Mouse (Mus musculus) limb, embryonic 10.5 days (tissue): ENCODE data around the gene Prl2b1. TPM values are rescaled to one million over a fixed set of nuclear protein-coding genes. Genes with fewer than 3 reads are reported as not detected.

Source experiments
- DNase-seq: peaks from one replicate; pipeline ENCODE4 v3.0.0-alpha.2; 2017; ENCODE audit warnings: low spot score
- H3K27ac ChIP-seq: fragments of 300-500 bp; sonication (generic); 2 replicates; pipeline ENCODE4 v1.5.1; 2016; ENCODE audit warnings: mild to moderate bottlenecking
- H3K27me3 ChIP-seq: fragments of 300-500 bp; sonication (generic); 2 replicates; pipeline ENCODE4 v1.6.1; 2016; ENCODE audit warnings: low read depth, mild to moderate bottlenecking; ENCODE audit not compliant: poor library complexity, severe bottlenecking
- H3K36me3 ChIP-seq: fragments of 300-500 bp; sonication (generic); 2 replicates; pipeline ENCODE4 v1.6.1; 2016; ENCODE audit warnings: mild to moderate bottlenecking, moderate library complexity
- H3K4me1 ChIP-seq: fragments of 300-500 bp; sonication (generic); 2 replicates; pipeline ENCODE4 v1.6.1; 2016
- H3K4me3 ChIP-seq: fragments of 300-500 bp; sonication (generic); 2 replicates; pipeline ENCODE4 v1.5.1; 2016; ENCODE audit warnings: mild to moderate bottlenecking, moderate library complexity
- H3K9me3 ChIP-seq: fragments of 300-500 bp; sonication (generic); replicated peaks from 2 replicates; pipeline ENCODE4 v1.6.1; 2016; ENCODE audit warnings: mild to moderate bottlenecking
- WGBS: fragments of 180-500 bp; shearing (Covaris S2); methylation state at CpG from one replicate; pipeline ENCODE4 v1.1.7; 2016; 5-methylcytosine and 5-hydroxymethylcytosine counted together
- polyA plus RNA-seq: library from polyadenylated mRNA; unstranded; fragments of >200 nt; fragmentation: Nextera tagmentation; extraction: Ambion mirVana; gene quantifications from 2 replicates; pipeline ENCODE4 v1.2.1, GENCODE M21; 2016

Prl2b1 gene
- not detected in 2 replicates for polyA plus RNA-seq

DNA sequence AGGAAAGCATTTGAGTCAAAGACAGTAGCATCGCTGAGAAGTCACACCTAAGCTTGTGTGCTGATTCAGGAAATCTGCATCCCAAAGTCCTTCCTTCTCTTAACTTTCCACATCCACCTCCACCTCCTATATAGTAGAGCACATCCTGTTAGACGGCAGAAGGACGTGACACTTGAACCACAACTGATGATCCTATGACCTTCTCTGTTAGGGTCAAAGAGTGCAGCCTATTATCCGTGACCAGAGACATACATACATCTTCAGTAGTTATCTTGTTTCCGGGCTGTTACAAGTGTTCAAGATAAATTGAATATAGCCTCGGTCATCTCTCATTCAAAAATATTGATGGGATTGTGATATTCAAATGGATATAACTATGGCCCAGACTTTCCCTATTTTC lies at the start of gene Prl2b1:
TSS of gene Prl2b1 (minus strand) at position 101 of the 400 bp plus-strand sequence.
- H3K27me3 ChIP-seq, result no peaks in the 10 kb centered on the region
- DNase-seq, result no peak
- 85% methylated on average over 6 of the region's 6 CpGs for WGBS
- no peak within 1 kb of the TSS for H3K4me3 ChIP-seq
- H3K27ac ChIP-seq, result no peak within 1 kb of the TSS
- H3K4me1 ChIP-seq, result no peaks in the 10 kb centered on the region
- no peaks in the 10 kb centered on the region for H3K36me3 ChIP-seq
- H3K9me3 ChIP-seq, result no peaks in the 10 kb centered on the region

DNA sequence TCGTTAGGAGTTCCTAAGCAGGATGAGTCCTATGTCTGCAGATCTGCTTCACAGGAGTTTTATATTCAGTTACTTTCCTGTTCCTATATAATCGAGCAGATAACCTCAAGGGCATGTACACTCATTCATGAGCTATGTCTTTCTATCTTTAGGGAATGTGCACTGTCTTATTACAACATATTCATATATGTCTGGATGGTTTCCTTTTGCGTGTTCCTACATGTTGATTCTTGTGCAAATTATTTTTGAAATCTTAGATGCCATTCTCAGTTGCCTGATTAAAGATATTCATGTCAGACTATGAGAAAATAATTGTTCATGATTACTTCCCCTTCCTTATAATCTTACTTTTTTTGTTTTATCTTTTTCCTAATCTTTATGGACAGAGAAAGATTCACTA lies 47.9 kb upstream of the Prl2b1 start, which contains the start of gene Prl8a6:
TSS of gene Prl8a6 (minus strand) at position 101 of the 400 bp plus-strand sequence.
- WGBS, result 91% methylated on average over 3 of the region's 3 CpGs
- no peak for DNase-seq
- no peaks in the 10 kb centered on the region for H3K27me3 ChIP-seq

DNA sequence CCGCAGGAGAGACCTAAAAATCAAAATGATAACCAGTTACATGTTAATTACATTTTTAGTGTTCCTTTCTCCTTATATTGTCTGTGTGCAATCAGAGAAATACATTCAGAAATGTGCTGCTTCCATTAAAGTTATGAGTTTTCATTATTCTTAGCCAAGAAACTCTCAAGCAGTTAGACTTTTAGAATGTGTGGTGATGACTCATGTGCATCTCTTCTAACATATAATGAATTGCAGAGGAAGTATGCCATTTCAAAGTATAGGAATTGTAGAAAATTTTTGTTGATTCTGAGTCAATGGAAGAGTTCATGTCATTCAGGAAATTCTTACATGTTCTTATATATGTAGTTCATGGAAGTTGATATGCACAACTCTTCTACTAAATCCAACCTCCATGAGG lies 42.5 kb upstream of the Prl2b1 start:
- no peak for DNase-seq
- no peaks in the 10 kb centered on the region for H3K4me1 ChIP-seq
- H3K4me3 ChIP-seq, result no peak overlapping the region
- H3K27me3 ChIP-seq, result no peaks in the 10 kb centered on the region
- no peaks in the 10 kb centered on the region for H3K9me3 ChIP-seq
- H3K27ac ChIP-seq, result no peak overlapping the region
- H3K36me3 ChIP-seq, result no peaks in the 10 kb centered on the region
- WGBS, result 86% methylated on average over 1 of the region's 1 CpGs

More for the DNA sequence above, 47.9 kb upstream of the Prl2b1 start, which contains the start of gene Prl8a6:
- no peak within 1 kb of the TSS for H3K4me3 ChIP-seq
- H3K9me3 ChIP-seq, result no peaks in the 10 kb centered on the region
- no peaks in the 10 kb centered on the region for H3K36me3 ChIP-seq
- no peak within 1 kb of the TSS for H3K27ac ChIP-seq
- no peaks in the 10 kb centered on the region for H3K4me1 ChIP-seq

DNA sequence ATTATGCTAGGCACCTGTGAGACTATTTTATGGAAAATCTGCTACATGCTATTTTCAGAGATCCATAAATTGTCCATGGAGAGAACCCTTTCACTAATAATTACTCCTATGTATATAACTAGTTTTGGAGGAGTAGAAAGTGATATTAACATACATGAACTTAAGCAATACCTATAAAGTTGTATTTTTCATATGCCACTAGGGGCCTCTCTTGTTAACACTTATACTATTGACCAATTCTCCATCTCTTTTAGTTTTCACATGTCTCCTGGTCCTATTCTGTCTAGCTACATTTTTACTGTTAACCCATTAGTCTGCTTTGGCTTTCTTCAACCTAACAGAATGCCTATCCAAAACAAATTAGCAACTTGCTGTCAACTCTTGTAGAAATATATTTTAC lies 23.0 kb upstream of the Prl2b1 start:
- no peaks in the 10 kb centered on the region for H3K9me3 ChIP-seq

DNA sequence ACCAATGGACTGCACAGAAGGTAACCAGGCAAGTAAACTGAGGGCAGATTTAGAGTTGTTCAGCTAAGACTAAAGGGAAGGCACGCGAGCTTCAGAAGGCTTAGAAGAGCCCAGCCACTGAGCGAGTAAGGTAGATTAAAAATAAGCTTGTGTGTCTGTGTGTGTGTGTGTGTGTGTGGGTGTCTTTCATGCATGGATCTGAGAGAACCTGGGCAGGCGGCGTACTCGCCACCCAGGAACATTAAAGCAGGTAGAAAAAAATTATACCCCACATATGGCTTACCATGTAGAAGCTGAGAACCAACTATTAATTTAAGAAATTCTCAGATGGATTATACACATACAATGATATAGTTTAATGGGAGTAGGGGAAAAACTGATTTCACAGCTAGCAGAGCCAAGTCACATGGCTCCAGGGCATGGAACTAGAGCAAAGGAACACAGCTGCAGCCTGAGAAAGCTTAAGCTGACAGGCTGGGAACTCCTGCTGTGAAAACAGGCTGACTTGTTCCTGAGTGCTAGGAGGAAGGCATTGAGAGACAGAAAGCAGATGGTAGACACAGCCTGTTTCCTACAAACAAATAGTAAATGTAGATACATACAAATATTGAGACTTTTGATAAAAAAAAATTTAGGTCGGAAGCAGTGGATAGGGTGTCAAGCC lies 8.5 kb upstream of the Prl2b1 start:
- Histone ChIP-seq H3K4me3 (no peak overlapping the region), H3K36me3 (no peaks in the 10 kb centered on the region), H3K9me3 (no peaks in the 10 kb centered on the region), H3K4me1 (no peaks in the 10 kb centered on the region), H3K27me3 (no peaks in the 10 kb centered on the region), H3K27ac (no peak overlapping the region)
- no peak for DNase-seq
- WGBS, result 89% methylated on average over 7 of the region's 7 CpGs

More for the DNA sequence above, 23.0 kb upstream of the Prl2b1 start:
- Histone ChIP-seq H3K36me3 (no peaks in the 10 kb centered on the region), H3K4me3 (no peak overlapping the region), H3K27ac (no peak overlapping the region), H3K27me3 (no peaks in the 10 kb centered on the region), H3K4me1 (no peaks in the 10 kb centered on the region)
- no peak for DNase-seq

DNA sequence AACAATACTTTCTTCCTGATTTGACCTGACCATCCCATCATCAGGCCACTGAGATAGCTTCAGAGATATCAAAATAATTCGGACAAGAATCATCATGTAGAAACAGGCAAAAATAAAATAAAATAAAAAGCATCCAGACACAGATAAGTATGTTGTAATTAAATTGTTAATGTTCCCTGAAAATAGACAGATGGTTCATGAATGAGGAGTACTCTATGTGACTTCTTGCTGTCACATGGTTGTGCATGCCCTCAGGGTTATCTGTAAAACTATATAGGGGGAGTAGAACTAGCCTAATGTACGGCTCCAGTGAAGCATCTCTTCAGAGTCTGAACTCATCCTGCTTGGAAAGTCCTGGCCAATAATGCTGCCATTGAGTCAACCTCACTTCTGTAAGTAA lies 45.3 kb downstream of the Prl2b1 start, which contains the start of gene Prl8a2:
TSS of gene Prl8a2 (plus strand) at position 301 of the 400 bp plus-strand sequence.
- DNase-seq, result no peak
- no peak within 1 kb of the TSS for H3K27ac ChIP-seq
- no peak within 1 kb of the TSS for H3K4me3 ChIP-seq
- no peaks in the 10 kb centered on the region for H3K27me3 ChIP-seq
- no peaks in the 10 kb centered on the region for H3K9me3 ChIP-seq
- H3K4me1 ChIP-seq, result no peaks in the 10 kb centered on the region
- H3K36me3 ChIP-seq, result no peaks in the 10 kb centered on the region
- 81% methylated on average over 2 of the region's 2 CpGs for WGBS

DNA sequence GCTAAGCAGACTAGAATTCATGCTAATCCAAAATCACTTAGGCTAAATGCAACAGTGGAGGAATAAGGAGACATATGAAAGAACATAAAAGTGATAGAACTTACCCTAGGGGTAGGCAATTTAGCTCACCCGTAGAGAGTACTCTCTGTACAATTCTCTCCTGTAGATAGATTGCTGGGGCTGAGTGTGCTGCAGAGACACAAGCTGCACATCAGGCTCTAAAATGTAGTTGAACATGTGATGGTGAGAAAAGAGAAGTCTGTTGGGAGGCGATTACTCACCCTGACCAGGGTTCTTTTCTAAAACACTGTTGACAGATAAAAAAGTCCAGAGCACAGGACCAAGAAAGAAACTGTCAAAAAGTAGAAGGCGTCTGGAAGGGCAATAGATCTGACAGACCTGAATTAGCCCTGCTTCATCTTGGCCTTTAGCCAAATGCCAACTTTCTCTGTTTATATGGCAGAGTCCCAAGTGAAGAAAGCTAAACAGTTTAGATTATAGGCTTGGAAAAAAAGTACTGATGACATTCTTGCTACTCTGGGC lies 47.8 kb downstream of the Prl2b1 start:
- H3K9me3 ChIP-seq, result no peaks in the 10 kb centered on the region
- WGBS, result 63% methylated on average over 3 of the region's 3 CpGs
- no peaks in the 10 kb centered on the region for H3K36me3 ChIP-seq
- no peaks in the 10 kb centered on the region for H3K4me1 ChIP-seq
- no peak overlapping the region for H3K4me3 ChIP-seq
- no peaks in the 10 kb centered on the region for H3K27me3 ChIP-seq
- no peak overlapping the region for H3K27ac ChIP-seq
- DNase-seq, result no peak

DNA sequence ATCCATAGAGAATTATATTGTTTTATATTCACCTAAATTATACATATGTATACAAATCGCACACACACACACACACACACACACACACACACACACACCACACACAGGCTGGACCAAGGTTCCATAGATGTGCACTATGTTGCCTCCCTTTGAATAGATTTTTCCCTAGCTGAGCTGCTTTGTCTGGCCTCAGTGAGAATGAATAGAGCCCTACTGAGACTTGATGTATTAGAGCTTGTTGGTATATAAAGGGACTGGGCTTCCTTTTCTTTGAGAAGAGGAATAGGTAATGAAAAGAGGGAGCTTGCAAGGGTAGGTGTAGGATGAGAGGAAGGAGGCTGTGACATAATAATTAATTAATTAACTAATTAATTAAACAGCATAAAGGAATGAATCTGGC lies 55.7 kb downstream of the Prl2b1 start:
- WGBS, result 100% methylated on average over 1 of the region's 1 CpGs
- H3K36me3 ChIP-seq, result no peaks in the 10 kb centered on the region
- H3K27ac ChIP-seq, result no peak overlapping the region
- no peak for DNase-seq
- no peaks in the 10 kb centered on the region for H3K4me1 ChIP-seq
- H3K9me3 ChIP-seq, result no peaks in the 10 kb centered on the region
- H3K27me3 ChIP-seq, result no peaks in the 10 kb centered on the region
- no peak overlapping the region for H3K4me3 ChIP-seq

Other genes with a start within 250 kb of the Prl2b1 start
- gene Prl3d3, start 234.1 kb downstream of the Prl2b1 start, polyA plus RNA-seq, result not detected in 2 replicates
- not detected in 2 replicates for gene Prl3c1, start 194.2 kb downstream of the Prl2b1 start, polyA plus RNA-seq
- gene Prl3b1, start 149.0 kb downstream of the Prl2b1 start, polyA plus RNA-seq, result 0.99 and 1.2 TPM in 2 replicates
- gene Prl3a1, start 131.4 kb downstream of the Prl2b1 start, polyA plus RNA-seq, result not detected in 2 replicates
- gene Prl6a1, start 78.2 kb downstream of the Prl2b1 start, polyA plus RNA-seq, result not detected in 2 replicates
- gene Prl8a2, start 45.2 kb downstream of the Prl2b1 start, polyA plus RNA-seq, result not detected in 2 replicates
- not detected in 2 replicates for gene Prl8a6, start 47.8 kb upstream of the Prl2b1 start, polyA plus RNA-seq
- gene Prl8a8, start 122.4 kb upstream of the Prl2b1 start, polyA plus RNA-seq, result not detected in 2 replicates
- gene Prl8a9, start 173.8 kb upstream of the Prl2b1 start, polyA plus RNA-seq, result not detected in 2 replicates
- gene Prl8a1, start 191.3 kb upstream of the Prl2b1 start, polyA plus RNA-seq, result not detected in 2 replicates
- gene Prl7b1, start 219.7 kb upstream of the Prl2b1 start, polyA plus RNA-seq, result not detected in 2 replicates